Mouse (Mus musculus) liver, embryonic 14.5 days (tissue): ENCODE results near the gene Srms. TPM values are rescaled to one million over a fixed set of nuclear protein-coding genes. Genes with fewer than 3 reads are reported as not detected.

Experiments used
- ATAC-seq: fragments of 200-750 bp; cut with Nextera tagmentation; 2 replicates; pipeline ENCODE4 v1.8.0; 2017; ENCODE audit warnings: moderate number of reproducible peaks, mild to moderate bottlenecking, moderate library complexity; ENCODE audit not compliant: insufficient read depth
- DNase-seq, 3 experiments: peaks; one replicate each; pipeline ENCODE4 v3.0.0-alpha.2; 2012 to 2013; ENCODE audit warnings: low read depth in 3 of 3, low spot score in 3 of 3
- H3K27ac ChIP-seq: fragments of 300-500 bp; sonication (generic); 2 replicates; pipeline ENCODE4 v1.5.1; 2014; ENCODE audit warnings: moderate library complexity, mild to moderate bottlenecking, control low read depth, inconsistent platforms
- H3K27me3 ChIP-seq: fragments of 300-500 bp; sonication (generic); 2 replicates; pipeline ENCODE4 v1.6.1; 2014; ENCODE audit warnings: mild to moderate bottlenecking, low read length, moderate library complexity; ENCODE audit not compliant: control insufficient read depth, insufficient read depth
- H3K36me3 ChIP-seq: fragments of 300-500 bp; sonication (generic); replicated peaks from 2 replicates; pipeline ENCODE4 v1.6.1; 2014; ENCODE audit warnings: low read depth; ENCODE audit not compliant: control insufficient read depth, insufficient read depth
- H3K4me1 ChIP-seq, 2 experiments: fragments of 200-500 bp in 1 of 2; fragments of 300-500 bp in 1 of 2; sonication (generic) in 1 of 2; replicated peaks; 2 replicates each; pipeline ENCODE4 v1.6.1; 2012 to 2014; ENCODE audit warnings: antibody characterized with exemption in 1 of 2, inconsistent platforms in 1 of 2, low read length in 1 of 2; ENCODE audit not compliant: control insufficient read depth in 2 of 2, insufficient read depth in 2 of 2
- H3K4me2 ChIP-seq: fragments of 300-500 bp; sonication (generic); 2 replicates; pipeline ENCODE4 v1.6.1; 2014; ENCODE audit warnings: low read depth, mild to moderate bottlenecking, control low read depth, moderate library complexity
- H3K4me3 ChIP-seq, 2 experiments: fragments of 200-500 bp in 1 of 2; fragments of 300-500 bp in 1 of 2; sonication (generic) in 1 of 2; 2 replicates each; pipeline ENCODE4 v1.5.1; 2012 to 2014; ENCODE audit warnings: low read depth in 2 of 2, low read length in 2 of 2, mild to moderate bottlenecking in 2 of 2, control low read depth in 1 of 2, inconsistent platforms in 1 of 2, moderate library complexity in 1 of 2; ENCODE audit not compliant: insufficient read depth in 1 of 2
- H3K9ac ChIP-seq: fragments of 300-500 bp; sonication (generic); replicated peaks from 2 replicates; pipeline ENCODE4 v1.6.1; 2014; ENCODE audit warnings: mild to moderate bottlenecking, control low read depth, moderate library complexity
- H3K9me3 ChIP-seq: fragments of 300-500 bp; sonication (generic); 2 replicates; pipeline ENCODE4 v1.6.1; 2016; ENCODE audit warnings: low read length, mixed read lengths; ENCODE audit not compliant: control insufficient read depth
- CTCF ChIP-seq: IDR thresholded peaks from 2 replicates; pipeline ENCODE4 v1.5.1; 2016; ENCODE audit warnings: antibody characterized with exemption, low read depth, control low read depth
- EP300 ChIP-seq: IDR thresholded peaks from 2 replicates; pipeline ENCODE4 v1.6.1; 2016; ENCODE audit warnings: antibody characterized with exemption, low read depth
- whole genome bisulfite sequencing: fragments of 180-500 bp; shearing (Covaris S2); extraction: QIAGEN DNeasy Blood & Tissue Kit; methylation state at CpG from one replicate; pipeline ENCODE4 v1.1.7; 2014; ENCODE audit not compliant: insufficient replicate concordance; 5-methylcytosine and 5-hydroxymethylcytosine counted together
- polyA plus RNA-seq, 2 experiments: library from polyadenylated mRNA; depleted of rRNA in 1 of 2; stranded (reverse) in 1 of 2; unstranded in 1 of 2; fragments of >200 nt; fragmentation: Nextera tagmentation in 1 of 2; extraction: Ambion mirVana in 1 of 2; gene quantifications; 2 replicates each; pipeline versions ENCODE4 v1.2.1 to v1.2.3; 2012 to 2014

Gene Srms
- polyA plus RNA-seq, 2 experiments = 0.15 to 0.22 TPM

DNA sequence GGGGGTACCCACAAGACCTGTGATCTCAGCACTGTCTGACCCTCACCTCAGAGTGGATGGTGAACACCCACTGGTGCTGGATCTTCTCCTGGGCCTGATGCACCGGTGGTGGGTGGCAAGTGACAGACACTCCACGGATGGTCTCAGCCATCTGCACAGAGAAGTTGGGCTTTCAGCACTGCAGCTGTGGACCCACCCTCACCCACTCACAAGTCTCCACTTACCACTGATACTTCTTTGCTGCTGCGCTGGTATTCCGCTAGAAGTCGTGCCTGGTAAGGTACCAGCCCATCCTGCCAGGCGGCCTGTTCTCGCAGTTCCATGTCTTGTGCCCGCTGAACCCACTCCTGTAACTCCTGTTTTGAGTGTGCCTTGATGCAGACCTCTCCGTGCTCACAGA, 26.3 kb upstream of the Srms start:
- no peaks in the 10 kb centered on the region for H3K36me3 ChIP-seq

DNA sequence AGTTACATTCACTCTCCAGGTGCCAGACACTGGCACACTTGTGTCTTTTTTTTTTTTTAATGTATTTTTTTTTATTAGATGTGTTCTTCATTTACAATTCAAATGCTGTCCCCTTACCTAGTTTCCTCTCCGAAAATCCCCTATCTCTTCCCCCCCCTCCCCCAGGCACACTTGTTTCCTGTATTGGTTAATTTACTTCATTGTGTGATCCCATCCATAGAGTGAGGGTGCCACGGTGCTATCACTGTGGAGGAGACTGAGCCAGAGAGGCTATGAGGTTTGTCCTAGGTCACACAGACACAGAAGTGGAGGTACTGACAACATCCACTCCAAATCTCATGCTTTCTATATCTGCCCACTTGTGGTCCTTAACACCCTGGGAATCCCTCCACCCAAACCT, 25.9 kb upstream of the Srms start:
- H3K36me3 ChIP-seq = no peaks in the 10 kb centered on the region
- no peak overlapping the region for H3K27ac ChIP-seq
- no peak for ATAC-seq
- no peak overlapping the region for H3K9ac ChIP-seq
- no peaks in the 10 kb centered on the region for H3K9me3 ChIP-seq
- H3K4me3 ChIP-seq = no peak overlapping the region
- H3K4me2 ChIP-seq = no peak overlapping the region
- TF ChIP-seq EP300 (no peak), CTCF (no peak)
- WGBS = 45% methylated on average over 2 of the region's 2 CpGs
- peaks cover 0 to 10% of the 10 kb centered on the region in 2 experiments; a peak in 1 of 4 replicates for H3K4me1 ChIP-seq
- no peaks in the 10 kb centered on the region for H3K27me3 ChIP-seq
- DNase-seq = no peak

More for the DNA sequence above, 26.3 kb upstream of the Srms start:
- no peak overlapping the region for H3K4me3 ChIP-seq
- no peak for DNase-seq
- TF ChIP-seq EP300 = no peak
- TF ChIP-seq CTCF = no peak
- H3K4me1 ChIP-seq = peaks cover 3 to 14% of the 10 kb centered on the region in 2 experiments; a peak in 2 of 4 replicates
- 79% methylated on average over 9 of the region's 9 CpGs for WGBS
- no peaks in the 10 kb centered on the region for H3K9me3 ChIP-seq
- H3K9ac ChIP-seq = no peak overlapping the region
- H3K27me3 ChIP-seq = no peaks in the 10 kb centered on the region
- ATAC-seq = no peak
- no peak overlapping the region for H3K4me2 ChIP-seq
- H3K27ac ChIP-seq = no peak overlapping the region

- H3K9ac ChIP-seq = no peak overlapping the region
- no peak overlapping the region for H3K27ac ChIP-seq
- H3K4me2 ChIP-seq = no peak overlapping the region
- H3K4me1 ChIP-seq = peaks cover 0 to 10% of the 10 kb centered on the region in 2 experiments; a peak in 1 of 4 replicates
- H3K9me3 ChIP-seq = no peaks in the 10 kb centered on the region
- no peak for ATAC-seq
- no peaks in the 10 kb centered on the region for H3K27me3 ChIP-seq
- WGBS = 77% methylated on average over 10 of the region's 10 CpGs
- no peak for DNase-seq
- TF ChIP-seq CTCF = no peak
- TF ChIP-seq EP300 = no peak
- no peak overlapping the region for H3K4me3 ChIP-seq
- no peaks in the 10 kb centered on the region for H3K36me3 ChIP-seq
Measured at GRCm38 (mm10) chr2:181238091-181238610, 25.2 kb upstream of the Srms start.

DNA sequence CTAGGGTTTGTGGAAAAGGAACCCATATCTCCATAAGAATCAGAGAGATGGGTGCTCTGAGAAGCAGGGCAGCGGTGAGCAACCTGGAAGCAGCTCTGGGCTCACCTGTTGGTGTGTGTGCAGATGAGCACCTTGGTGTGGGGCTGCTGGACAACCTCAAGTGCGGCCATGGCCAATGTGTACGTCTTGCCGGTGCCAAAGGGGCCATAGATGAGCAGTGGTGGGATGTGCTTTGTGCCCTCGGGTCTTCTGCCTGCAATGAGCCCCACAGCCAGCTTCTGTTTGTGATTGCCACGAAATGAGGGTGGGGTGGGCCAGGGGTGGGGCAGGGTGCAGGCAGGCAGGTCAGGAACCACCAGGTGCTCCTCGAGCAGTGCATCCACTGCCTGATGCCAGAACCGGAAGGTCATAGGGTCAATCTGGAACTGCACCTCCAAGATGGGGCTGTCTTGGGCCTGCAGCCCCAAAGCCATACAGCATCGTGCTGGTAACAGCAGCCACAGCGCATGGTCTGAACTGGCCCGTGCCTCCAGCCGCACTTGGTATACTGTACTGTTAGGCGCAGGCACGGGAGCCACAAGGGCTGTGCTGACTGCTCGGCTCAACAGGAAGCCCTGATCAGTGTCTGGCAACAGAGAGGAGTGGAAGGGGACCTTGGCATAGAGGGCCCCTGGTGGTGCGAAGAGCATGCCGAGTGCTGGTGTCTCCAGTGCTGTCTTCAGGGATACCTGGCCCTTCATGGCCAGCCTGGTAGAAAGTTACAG, 24.4 kb upstream of the Srms start:
- Histone ChIP-seq H3K9ac (no peak overlapping the region), H3K4me2 (no peak overlapping the region), H3K36me3 (no peaks in the 10 kb centered on the region), H3K4me1 (peaks cover 0 to 10% of the 10 kb centered on the region in 2 experiments; a peak in 1 of 4 replicates), H3K27me3 (no peaks in the 10 kb centered on the region), H3K9me3 (no peaks in the 10 kb centered on the region), H3K27ac (no peak overlapping the region), H3K4me3 (no peak overlapping the region)
- ATAC-seq (no peak), DNase-seq (no peak)
- 82% methylated on average over 17 of the region's 17 CpGs for WGBS
- TF ChIP-seq EP300 (no peak), CTCF (no peak)

DNA sequence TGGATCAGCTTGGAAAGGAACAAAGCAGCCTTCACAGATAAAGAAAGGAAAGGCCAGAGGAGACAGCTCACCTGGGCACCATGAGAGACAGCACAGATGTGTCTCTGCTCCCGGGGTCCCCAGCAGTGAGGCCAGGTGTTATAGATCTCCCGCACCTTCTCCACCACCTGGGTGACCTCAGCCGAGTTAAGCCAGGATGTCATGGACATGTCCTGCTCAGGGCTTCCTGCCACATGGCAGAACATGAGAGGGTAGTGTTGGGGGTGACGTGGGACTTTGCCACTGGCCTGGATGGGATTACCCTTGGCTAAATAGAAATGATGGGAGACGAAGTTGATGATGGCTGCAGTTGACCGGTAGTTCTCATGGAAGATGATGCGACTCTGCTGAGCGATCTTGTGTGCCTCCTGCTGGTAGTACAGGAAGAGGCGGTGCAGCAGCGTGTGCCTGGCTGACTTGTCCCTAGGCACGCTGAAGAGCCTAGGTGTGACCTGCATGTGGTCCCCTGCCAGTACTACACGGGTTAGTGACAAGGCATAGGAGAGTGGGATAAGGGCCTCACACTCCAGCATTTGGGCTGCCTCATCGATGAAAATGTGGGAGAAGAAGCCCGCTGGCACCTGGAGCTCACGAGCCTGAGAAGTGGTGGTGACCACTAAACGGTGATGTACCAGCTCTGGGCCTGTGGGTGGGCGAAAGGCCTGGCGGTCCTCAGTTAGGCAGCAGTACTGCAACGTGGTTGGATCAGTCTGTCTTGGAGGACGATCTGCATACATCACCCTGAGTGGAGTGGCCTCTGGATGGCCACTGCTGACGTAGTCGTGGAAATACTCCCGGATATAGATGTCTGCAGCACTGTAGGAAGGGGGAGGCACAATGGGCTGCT, 22.9 kb upstream of the Srms start:
- H3K36me3 ChIP-seq = no peaks in the 10 kb centered on the region
- TF ChIP-seq EP300 = no peak
- TF ChIP-seq CTCF = peak; percentile 70

More for the DNA sequence above, 22.9 kb upstream of the Srms start:
- DNase-seq (no peak), ATAC-seq (no peak)
- Histone ChIP-seq H3K4me3 (no peak overlapping the region), H3K4me2 (no peak overlapping the region), H3K4me1 (0 out of 4 replicates have a peak, but pooled peaks cover 0 to under 1% of the 10 kb centered on the region in 2 experiments), H3K27ac (no peak overlapping the region), H3K27me3 (no peaks in the 10 kb centered on the region), H3K9me3 (no peaks in the 10 kb centered on the region), H3K9ac (no peak overlapping the region)
- WGBS = 76% methylated on average over 23 of the region's 23 CpGs
